Mouse (Mus musculus) megakaryocyte, adult 5-6 weeks (primary cell): ENCODE measurements around the gene Phgr1. TPM values are rescaled to one million over a fixed set of nuclear protein-coding genes. Genes with fewer than 3 reads are reported as not detected.

ENCODE experiments used
- ATAC-seq: 2 replicates; pipeline ENCODE4 v1.8.0; 2016; ENCODE audit warnings: mild to moderate bottlenecking, inconsistent platforms; ENCODE audit not compliant: poor library complexity, severe bottlenecking
- total RNA-seq, 2 experiments: library from RNA; stranded (forward) in 1 of 2; stranded (reverse) in 1 of 2; fragments of 153-499, 151-499 nt in 1 of 2; fragments of 221-1000, 200-1000 nt in 1 of 2; gene quantifications; 2 replicates each; pipeline versions ENCODE4 v1.2.3 to v1.2.4; 2015 to 2017

Phgr1 gene
- total RNA-seq, 2 experiments from 2014 or later, result not detected

DNA sequence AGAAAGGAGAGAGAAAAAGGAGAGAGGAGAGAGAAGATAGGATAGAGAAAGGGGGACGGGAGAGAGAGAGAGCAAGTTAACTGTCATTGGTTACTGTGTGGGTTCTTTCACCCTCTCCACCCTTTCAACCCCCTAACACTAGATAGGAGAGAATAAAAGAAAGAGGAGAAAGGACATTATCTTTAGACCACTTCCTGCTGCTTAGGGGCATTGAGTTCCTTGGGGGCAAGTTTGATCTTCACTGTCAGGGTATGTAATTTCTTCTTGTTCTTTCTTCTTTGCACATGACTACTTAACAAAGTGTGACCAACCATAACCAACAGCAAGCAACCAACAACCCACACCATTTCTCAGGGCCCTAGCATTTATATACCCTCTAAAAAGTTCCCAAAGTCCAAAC is 40.2 kb downstream of the Phgr1 start:
- no peak for ATAC-seq

DNA sequence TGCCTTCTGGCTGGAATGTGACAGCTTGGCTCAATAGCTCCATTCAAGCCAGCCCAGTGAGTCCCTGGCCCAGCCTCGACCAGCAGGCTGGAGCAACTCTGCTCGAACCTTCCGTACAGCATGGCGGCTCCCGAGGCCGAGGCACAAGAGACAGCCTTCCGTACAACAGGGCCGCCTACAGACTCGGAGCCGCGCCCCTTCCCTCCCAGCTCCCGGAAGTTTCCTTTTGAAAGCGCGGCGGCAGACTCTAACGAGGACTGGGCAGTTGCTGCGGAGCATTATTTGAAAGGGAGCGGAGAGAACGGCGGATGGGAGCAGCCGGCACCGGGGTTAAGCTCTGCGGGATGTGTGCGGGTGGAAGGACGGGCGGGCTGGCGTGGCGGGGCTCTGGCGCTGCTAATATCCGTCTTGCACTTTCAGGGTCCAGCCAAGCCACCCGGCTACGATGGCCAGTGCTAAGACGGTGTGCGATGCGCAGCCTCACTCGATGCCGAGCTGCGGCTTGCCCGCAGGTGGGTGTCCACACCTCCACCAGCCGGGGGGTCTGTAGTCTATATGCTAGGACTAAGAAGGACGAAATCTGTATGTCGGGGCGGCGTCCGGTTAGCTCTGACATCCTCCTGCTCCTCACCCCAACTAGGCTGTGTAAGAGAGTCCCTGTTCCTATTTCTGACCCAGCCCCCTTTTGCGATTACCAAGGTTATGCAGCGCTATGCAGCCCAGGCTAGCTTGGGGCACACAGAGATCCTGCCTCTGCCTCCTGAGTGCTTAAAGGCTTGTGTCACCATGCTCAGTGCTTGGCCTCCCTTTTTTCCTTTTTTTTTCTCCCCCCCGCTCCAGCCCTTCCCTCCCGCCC is 41.6 kb downstream of the Phgr1 start, which contains the start of gene Knstrn:
Gene Knstrn (plus strand): TSS at position 23 of the 856 bp plus-strand sequence.
- peak; percentile 99 for ATAC-seq

DNA sequence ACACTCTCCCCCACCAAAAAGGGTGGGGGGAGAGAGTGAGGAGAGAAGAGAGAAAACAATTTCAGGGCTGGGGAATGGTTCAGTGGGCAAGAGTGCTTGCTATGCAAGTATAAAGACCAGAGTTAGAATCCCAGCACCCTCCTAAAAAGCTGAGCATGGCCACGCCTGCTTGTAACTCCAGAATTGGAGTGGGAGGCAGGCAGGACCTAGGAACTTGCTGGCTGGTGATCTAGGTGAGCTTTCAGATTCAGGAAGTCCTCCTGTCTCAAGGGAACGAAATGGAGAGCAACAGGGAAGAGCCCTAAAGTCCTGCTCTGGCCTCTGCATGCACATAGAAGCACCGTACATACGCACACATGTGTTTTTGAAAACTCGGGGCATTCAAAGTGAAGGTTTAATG is 50.2 kb downstream of the Phgr1 start:
- no peak for ATAC-seq

DNA sequence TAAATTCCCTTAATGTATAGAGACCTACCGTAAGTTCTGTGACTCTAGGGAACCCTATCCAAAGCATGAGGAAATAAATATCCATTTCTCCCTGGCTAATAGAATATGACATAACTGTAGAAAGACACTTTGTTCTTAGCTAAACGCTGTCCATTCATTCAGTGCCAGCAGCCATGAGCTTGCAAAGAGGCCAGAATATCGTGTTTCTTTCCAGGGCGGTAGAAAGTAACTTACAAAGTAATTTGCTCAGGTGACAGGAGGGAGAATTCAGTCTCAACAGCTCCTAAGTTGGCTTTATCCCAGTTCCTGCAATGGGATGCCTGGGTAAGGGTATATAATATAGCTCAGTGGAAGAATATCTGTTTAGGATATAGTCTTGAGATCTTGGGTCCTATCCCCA is 51.8 kb downstream of the Phgr1 start:
- no peak for ATAC-seq

Other genes starting within 250 kb of the Phgr1 start
- 8.8 and 12.4 TPM in 2 replicates for gene Bmf, start 223.1 kb upstream of the Phgr1 start, total RNA-seq (2015)
- 9.7 and 11.5 TPM in 2 replicates for gene Bmf, start 223.1 kb upstream of the Phgr1 start, total RNA-seq (2017)
- gene Bub1b, start 174.6 kb upstream of the Phgr1 start, total RNA-seq (2015), result 48.8 and 63.4 TPM in 2 replicates
- gene Bub1b, start 174.6 kb upstream of the Phgr1 start, total RNA-seq (2017), result 139 TPM in 2 replicates
- not detected in 2 replicates for gene Pak6, start 109.5 kb upstream of the Phgr1 start, total RNA-seq (2015)
- gene Pak6, start 109.5 kb upstream of the Phgr1 start, total RNA-seq (2017), result not detected in 2 replicates
- gene Ankrd63, start 68.8 kb upstream of the Phgr1 start, total RNA-seq (2015), result 0.07 and 0.11 TPM in 2 replicates
- gene Ankrd63, start 68.8 kb upstream of the Phgr1 start, total RNA-seq (2017), result 0.07 and 0.12 TPM in 2 replicates
- gene Plcb2, start 44.3 kb upstream of the Phgr1 start, total RNA-seq (2015), result 48.2 and 48.4 TPM in 2 replicates
- gene Plcb2, start 44.3 kb upstream of the Phgr1 start, total RNA-seq (2017), result 38.1 and 46.9 TPM in 2 replicates
- 12.0 and 15.3 TPM in 2 replicates for gene Inafm2, start 27.0 kb upstream of the Phgr1 start, total RNA-seq (2015)
- 10.6 and 11.2 TPM in 2 replicates for gene Inafm2, start 27.0 kb upstream of the Phgr1 start, total RNA-seq (2017)
- gene Ccdc9b, start 10.1 kb upstream of the Phgr1 start, total RNA-seq (2015), result 0.16 TPM in 1 of 2 replicates, not detected in the other
- 0.44 and 0.53 TPM in 2 replicates for gene Ccdc9b, start 10.1 kb upstream of the Phgr1 start, total RNA-seq (2017)
- 0.02 TPM in 1 of 2 replicates, not detected in the other for gene Disp2, start 7.0 kb downstream of the Phgr1 start, total RNA-seq (2015)
- gene Disp2, start 7.0 kb downstream of the Phgr1 start, total RNA-seq (2017), result not detected in 2 replicates
- gene Knstrn, start 41.2 kb downstream of the Phgr1 start, total RNA-seq (2015), result 58.8 and 59.7 TPM in 2 replicates
- 182 and 217 TPM in 2 replicates for gene Knstrn, start 41.2 kb downstream of the Phgr1 start, total RNA-seq (2017)
- gene Ivd, start 89.2 kb downstream of the Phgr1 start, total RNA-seq (2015), result 11.4 and 12.9 TPM in 2 replicates
- gene Ivd, start 89.2 kb downstream of the Phgr1 start, total RNA-seq (2017), result 21.6 and 28.0 TPM in 2 replicates
- gene Bahd1, start 127.6 kb downstream of the Phgr1 start, total RNA-seq (2015), result 5.1 and 5.3 TPM in 2 replicates
- gene Bahd1, start 127.6 kb downstream of the Phgr1 start, total RNA-seq (2017), result 3.2 and 4.2 TPM in 2 replicates
- gene Chst14, start 153.7 kb downstream of the Phgr1 start, total RNA-seq (2015), result 4.6 and 5.3 TPM in 2 replicates
- gene Chst14, start 153.7 kb downstream of the Phgr1 start, total RNA-seq (2017), result 1.4 and 3.5 TPM in 2 replicates